Mouse (Mus musculus) hindbrain, embryonic 13.5 days (tissue): ENCODE results near the gene Adcy3. TPM values are rescaled to one million over a fixed set of nuclear protein-coding genes. Genes with fewer than 3 reads are reported as not detected.

Experiments used
- ATAC-seq: fragments of 200-750 bp; cut with Nextera tagmentation; 2 replicates; pipeline ENCODE4 v1.8.0; 2017; ENCODE audit warnings: moderate TSS enrichment; ENCODE audit not compliant: low FRiP score
- H3K27ac ChIP-seq: fragments of 300-500 bp; sonication (generic); 2 replicates; pipeline ENCODE4 v1.5.1; 2015; ENCODE audit warnings: inconsistent platforms, mild to moderate bottlenecking, moderate library complexity
- H3K27me3 ChIP-seq: fragments of 300-500 bp; sonication (generic); 2 replicates; pipeline ENCODE4 v1.6.1; 2015; ENCODE audit warnings: mild to moderate bottlenecking, inconsistent platforms
- H3K36me3 ChIP-seq: fragments of 300-500 bp; sonication (generic); 2 replicates; pipeline ENCODE4 v1.6.1; 2015; ENCODE audit warnings: mild to moderate bottlenecking, inconsistent platforms
- H3K4me1 ChIP-seq: fragments of 300-500 bp; sonication (generic); replicated peaks from 2 replicates; pipeline ENCODE4 v1.6.1; 2015; ENCODE audit warnings: inconsistent platforms
- H3K4me2 ChIP-seq: fragments of 300-500 bp; sonication (generic); 2 replicates; pipeline ENCODE4 v1.6.1; 2015; ENCODE audit warnings: inconsistent platforms, mild to moderate bottlenecking, moderate library complexity
- H3K4me3 ChIP-seq: fragments of 300-500 bp; sonication (generic); 2 replicates; pipeline ENCODE4 v1.5.1; 2015; ENCODE audit warnings: mild to moderate bottlenecking, inconsistent platforms
- H3K9ac ChIP-seq: fragments of 300-500 bp; sonication (generic); 2 replicates; pipeline ENCODE4 v1.6.1; 2015; ENCODE audit warnings: mild to moderate bottlenecking, inconsistent platforms
- H3K9me3 ChIP-seq: fragments of 300-500 bp; sonication (generic); 2 replicates; pipeline ENCODE4 v1.6.1; 2016; ENCODE audit warnings: inconsistent platforms
- WGBS: fragments of 180-500 bp; shearing (Covaris S2); methylation state at CpG from one replicate; pipeline ENCODE4 v1.1.7; 2015; 5-methylcytosine and 5-hydroxymethylcytosine counted together
- polyA plus RNA-seq: library from polyadenylated mRNA; unstranded; fragments of >200 nt; fragmentation: Nextera tagmentation; extraction: Ambion mirVana; gene quantifications from 2 replicates; pipeline ENCODE4 v1.2.1, GENCODE M21; 2015

The Adcy3 gene
- polyA plus RNA-seq, 1 experiment from 2014 or later: 7.0 TPM

GRCm38 (mm10) chr12:4158179-4158578 is 25.3 kb downstream of the Adcy3 start:
- Histone ChIP-seq H3K4me1 (no peaks in the 10 kb centered on the region), H3K4me2 (no peak overlapping the region), H3K4me3 (no peak overlapping the region), H3K9me3 (no peaks in the 10 kb centered on the region), H3K27ac (no peak overlapping the region), H3K9ac (no peak overlapping the region), H3K36me3 (no peaks in the 10 kb centered on the region), H3K27me3 (no peaks in the 10 kb centered on the region)
- WGBS: 91% methylated on average over 3 of the region's 3 CpGs
- ATAC-seq: no peak

GRCm38 (mm10) chr12:4158868-4159632 is 26.1 kb downstream of the Adcy3 start:
- H3K4me1 ChIP-seq: no peaks in the 10 kb centered on the region
- no peaks in the 10 kb centered on the region for H3K9me3 ChIP-seq
- no peaks in the 10 kb centered on the region for H3K27me3 ChIP-seq
- no peak for ATAC-seq
- no peak overlapping the region for H3K4me2 ChIP-seq
- H3K4me3 ChIP-seq: no peak overlapping the region
- H3K36me3 ChIP-seq: no peaks in the 10 kb centered on the region
- no peak overlapping the region for H3K27ac ChIP-seq
- 93% methylated on average over 7 of the region's 7 CpGs for WGBS
- H3K9ac ChIP-seq: no peak overlapping the region

GRCm38 (mm10) chr12:4160322-4160721 is 27.4 kb downstream of the Adcy3 start:
- H3K4me3 ChIP-seq: no peak overlapping the region
- 72% methylated on average over 7 of the region's 7 CpGs for WGBS
- no peaks in the 10 kb centered on the region for H3K4me1 ChIP-seq
- no peak overlapping the region for H3K9ac ChIP-seq
- H3K36me3 ChIP-seq: no peaks in the 10 kb centered on the region
- no peaks in the 10 kb centered on the region for H3K9me3 ChIP-seq
- H3K4me2 ChIP-seq: no peak overlapping the region
- no peak for ATAC-seq
- no peaks in the 10 kb centered on the region for H3K27me3 ChIP-seq
- H3K27ac ChIP-seq: no peak overlapping the region

GRCm38 (mm10) chr12:4162886-4163285 is 30.0 kb downstream of the Adcy3 start:
- H3K4me1 ChIP-seq: no peaks in the 10 kb centered on the region
- H3K4me3 ChIP-seq: no peak overlapping the region
- no peak overlapping the region for H3K9ac ChIP-seq
- WGBS: 35% methylated on average over 2 of the region's 2 CpGs
- no peaks in the 10 kb centered on the region for H3K9me3 ChIP-seq
- H3K27ac ChIP-seq: no peak overlapping the region
- no peaks in the 10 kb centered on the region for H3K27me3 ChIP-seq
- H3K4me2 ChIP-seq: no peak overlapping the region
- H3K36me3 ChIP-seq: no peaks in the 10 kb centered on the region
- no peak for ATAC-seq

GRCm38 (mm10) chr12:4166970-4167369 is 34.1 kb downstream of the Adcy3 start:
- H3K4me1 ChIP-seq: no peaks in the 10 kb centered on the region
- 74% methylated on average over 3 of the region's 3 CpGs for WGBS
- ATAC-seq: no peak
- H3K36me3 ChIP-seq: no peaks in the 10 kb centered on the region
- no peaks in the 10 kb centered on the region for H3K27me3 ChIP-seq
- no peak overlapping the region for H3K4me3 ChIP-seq
- no peak overlapping the region for H3K27ac ChIP-seq
- no peak overlapping the region for H3K4me2 ChIP-seq
- no peak overlapping the region for H3K9ac ChIP-seq
- no peaks in the 10 kb centered on the region for H3K9me3 ChIP-seq

- Histone ChIP-seq H3K4me2 (no peak overlapping the region), H3K9me3 (no peaks in the 10 kb centered on the region), H3K27me3 (no peaks in the 10 kb centered on the region), H3K4me1 (no peaks in the 10 kb centered on the region), H3K27ac (no peak overlapping the region), H3K36me3 (no peaks in the 10 kb centered on the region), H3K9ac (no peak overlapping the region), H3K4me3 (no peak overlapping the region)
- WGBS: 91% methylated on average over 1 of the region's 1 CpGs
- no peak for ATAC-seq
Measured at GRCm38 (mm10) chr12:4169058-4169457, 36.2 kb downstream of the Adcy3 start.

GRCm38 (mm10) chr12:4169622-4170021 is 36.7 kb downstream of the Adcy3 start:
- Histone ChIP-seq H3K4me2 (no peak overlapping the region), H3K9me3 (no peaks in the 10 kb centered on the region), H3K36me3 (no peaks in the 10 kb centered on the region), H3K27ac (no peak overlapping the region), H3K4me1 (no peaks in the 10 kb centered on the region), H3K27me3 (no peaks in the 10 kb centered on the region), H3K9ac (no peak overlapping the region), H3K4me3 (no peak overlapping the region)
- 89% methylated on average over 5 of the region's 5 CpGs for WGBS
- no peak for ATAC-seq

GRCm38 (mm10) chr12:4173108-4173790 is 40.3 kb downstream of the Adcy3 start:
- H3K4me1 ChIP-seq: 0 out of 2 replicates have a peak, but pooled peaks cover 2% of the 10 kb centered on the region
- ATAC-seq: no peak
- 90% methylated on average over 15 of the region's 15 CpGs for WGBS

GRCm38 (mm10) chr12:4178839-4179238 is 45.9 kb downstream of the Adcy3 start:
- peaks cover 11% of the 10 kb centered on the region; the same call in 1 of the 2 replicates for H3K4me1 ChIP-seq
- no peak overlapping the region for H3K9ac ChIP-seq
- WGBS: 33% methylated on average over 5 of the region's 5 CpGs
- H3K27me3 ChIP-seq: no peaks in the 10 kb centered on the region
- H3K4me2 ChIP-seq: no peak overlapping the region
- no peaks in the 10 kb centered on the region for H3K9me3 ChIP-seq
- H3K4me3 ChIP-seq: no peak overlapping the region
- H3K27ac ChIP-seq: no peak overlapping the region
- no peak for ATAC-seq
- no peaks in the 10 kb centered on the region for H3K36me3 ChIP-seq

More at GRCm38 (mm10) chr12:4173108-4173790, 40.3 kb downstream of the Adcy3 start:
- H3K9me3 ChIP-seq: no peaks in the 10 kb centered on the region
- H3K27ac ChIP-seq: no peak overlapping the region
- H3K4me3 ChIP-seq: no peak overlapping the region
- no peak overlapping the region for H3K9ac ChIP-seq
- no peak overlapping the region for H3K4me2 ChIP-seq
- no peaks in the 10 kb centered on the region for H3K27me3 ChIP-seq
- no peaks in the 10 kb centered on the region for H3K36me3 ChIP-seq

GRCm38 (mm10) chr12:4179671-4180233 is 46.8 kb downstream of the Adcy3 start:
- H3K27ac ChIP-seq: no peak overlapping the region
- peaks cover 11% of the 10 kb centered on the region; the same call in 1 of the 2 replicates for H3K4me1 ChIP-seq
- no peaks in the 10 kb centered on the region for H3K27me3 ChIP-seq
- peaks cover 4% of the 10 kb centered on the region; the same call in 1 of the 2 replicates for H3K36me3 ChIP-seq
- H3K9ac ChIP-seq: no peak overlapping the region
- no peak for ATAC-seq
- no peak overlapping the region for H3K4me2 ChIP-seq
- H3K4me3 ChIP-seq: no peak overlapping the region
- H3K9me3 ChIP-seq: no peaks in the 10 kb centered on the region
- 81% methylated on average over 6 of the region's 6 CpGs for WGBS

GRCm38 (mm10) chr12:4180507-4180906 is 47.6 kb downstream of the Adcy3 start:
- WGBS: 57% methylated on average over 3 of the region's 3 CpGs
- no peak for ATAC-seq
- H3K4me3 ChIP-seq: no peak overlapping the region
- H3K27me3 ChIP-seq: no peaks in the 10 kb centered on the region
- no peak overlapping the region for H3K9ac ChIP-seq
- H3K4me1 ChIP-seq: peaks cover 11% of the 10 kb centered on the region; the same call in 1 of the 2 replicates
- no peaks in the 10 kb centered on the region for H3K9me3 ChIP-seq
- H3K4me2 ChIP-seq: no peak overlapping the region
- H3K27ac ChIP-seq: no peak overlapping the region
- peaks cover 4% of the 10 kb centered on the region; the same call in 1 of the 2 replicates for H3K36me3 ChIP-seq

- 71% methylated on average over 2 of the region's 2 CpGs for WGBS
- no peak overlapping the region for H3K9ac ChIP-seq
Measured at GRCm38 (mm10) chr12:4184648-4185047, 51.7 kb downstream of the Adcy3 start.

More at GRCm38 (mm10) chr12:4184648-4185047, 51.7 kb downstream of the Adcy3 start:
- Histone ChIP-seq H3K27me3 (0 out of 2 replicates have a peak, but pooled peaks cover under 1% of the 10 kb centered on the region), H3K9me3 (no peaks in the 10 kb centered on the region), H3K27ac (no peak overlapping the region), H3K36me3 (peaks cover 4% of the 10 kb centered on the region; the same call in 1 of the 2 replicates), H3K4me3 (no peak overlapping the region), H3K4me1 (peaks cover 10% of the 10 kb centered on the region), H3K4me2 (no peak overlapping the region)
- ATAC-seq: no peak
